Mouse (Mus musculus) thymus, adult 2 months (tissue): ENCODE measurements around the gene Exosc5.

ENCODE experiments used
- CTCF ChIP-seq: fragments of 200-500 bp; IDR thresholded peaks from 2 replicates; pipeline ENCODE4 v1.5.1; 2012; ENCODE audit warnings: mild to moderate bottlenecking, control low read depth, low read length, moderate library complexity, borderline replicate concordance; ENCODE audit not compliant: control insufficient read depth, poor library complexity, insufficient read depth; ENCODE audit errors: extremely low read depth
- POLR2A ChIP-seq: fragments of 200-500 bp; IDR thresholded peaks from 2 replicates; pipeline ENCODE4 v1.6.1; 2012; ENCODE audit warnings: mild to moderate bottlenecking, low read length, control low read depth, moderate library complexity; ENCODE audit not compliant: control insufficient read depth, poor library complexity, insufficient read depth; ENCODE audit errors: extremely low read depth

GRCm38 (mm10) chr7:25618865-25619721, 39.9 kb upstream of the Exosc5 start, which contains the start of gene Dmac2:
- TF ChIP-seq CTCF (peak; percentile 52; the same call in 1 of the 2 replicates), POLR2A (peak; percentile 49; the same call in 1 of the 2 replicates)
